Mouse (Mus musculus): ENCODE data around the gene Rtp4. TPM values are rescaled to one million over a fixed set of nuclear protein-coding genes. Genes with fewer than 3 reads are reported as not detected.

Rtp4 gene
- polyA plus RNA-seq (2017; shearing (Covaris generic)), result 10 to 100 TPM; 78.5 to 90.7 TPM

GRCm38 (mm10) chr16:23520235-23520871 is at the start of gene Rtp4, which contains the start of gene Masp1:
Gene Rtp4, plus strand, starts transcription at chr16:23520291.
Gene Masp1, minus strand, starts transcription at chr16:23520815.

Other genes starting within 250 kb of the Rtp4 start
- under 1 TPM in 1 of 2 experiments, not detected in 1; 0.23 TPM for gene Rtp1, start 91.2 kb upstream of the Rtp4 start, polyA plus RNA-seq (2017; shearing (Covaris generic))
- under 1 TPM; 0.06 to 0.39 TPM for gene Masp1, start 524 bp downstream of the Rtp4 start, polyA plus RNA-seq (2017; shearing (Covaris generic))

Data from inflammation-experienced regulatory T-cells (primary cell).